Mouse (Mus musculus): ENCODE data around the gene C130026I21Rik.
A peak's percentile ranks its signal among the peaks of the same experiment; 100 is the strongest.
"Not testable (repeated sequence)": the region's sequence is repeated elsewhere in the genome, so short reads cannot be mapped to it uniquely, and the experiment has no call there.

The C130026I21Rik gene

DNA sequence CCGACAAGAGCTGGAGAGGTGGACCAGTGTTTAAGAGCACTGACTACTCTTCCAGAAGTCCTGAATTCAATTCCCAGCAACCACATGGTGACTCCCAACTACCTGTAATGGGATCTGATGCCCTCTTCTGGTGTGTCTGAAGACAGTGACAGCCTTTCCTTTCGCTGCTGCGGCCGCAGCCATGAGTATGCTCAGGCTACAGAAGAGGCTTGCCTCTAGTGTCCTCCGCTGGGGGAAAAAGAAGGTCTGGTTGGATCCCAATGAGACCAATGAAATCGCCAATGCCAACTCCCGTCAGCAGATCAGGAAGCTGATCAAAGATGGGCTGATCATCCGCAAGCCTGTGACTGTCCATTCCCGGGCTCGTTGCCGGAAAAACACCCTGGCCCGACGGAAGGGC, 258.4 kb downstream of the C130026I21Rik start:
- DNase-seq = not testable (repeated sequence)

DNA sequence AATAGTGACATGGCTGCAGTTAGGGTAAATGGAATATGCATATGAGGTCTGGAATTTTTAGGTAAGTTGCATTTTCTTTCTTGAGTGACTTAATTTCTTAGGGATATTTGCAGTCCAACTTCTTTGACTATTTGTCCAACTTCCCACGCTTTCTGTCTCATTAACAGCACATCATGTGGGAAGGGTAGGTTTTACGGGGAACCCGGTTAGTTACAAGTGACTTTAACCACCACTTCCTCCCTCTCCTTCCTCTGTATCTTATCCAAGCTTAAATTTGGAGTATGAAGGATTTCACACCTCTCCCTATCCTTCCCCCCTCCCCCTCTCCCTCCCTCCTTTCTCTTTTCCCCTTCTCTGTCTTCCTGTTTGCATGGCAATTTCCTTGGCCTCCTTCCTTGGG, 259.4 kb downstream of the C130026I21Rik start:
- DNase-seq = not testable (repeated sequence)

DNA sequence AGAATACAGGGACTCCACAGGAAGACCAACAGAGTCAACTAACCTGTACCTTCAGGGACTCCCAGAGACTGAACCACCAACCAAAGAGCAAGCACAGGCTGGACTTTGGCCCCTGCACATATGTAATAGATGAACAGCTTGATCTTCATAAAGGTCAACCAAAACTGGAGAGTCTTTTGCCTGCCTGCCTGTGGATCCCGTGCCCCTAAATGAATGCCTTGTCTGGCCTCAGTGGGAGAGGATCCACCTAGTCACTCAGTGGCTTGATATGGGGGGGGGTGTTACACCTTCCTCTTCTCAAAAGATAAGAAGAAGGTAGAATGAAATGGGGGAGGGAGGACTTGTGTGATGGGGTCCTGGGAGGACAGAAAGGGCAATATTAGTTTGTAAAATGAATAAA, 262.6 kb downstream of the C130026I21Rik start:
- DNase-seq = not testable (repeated sequence)

DNA sequence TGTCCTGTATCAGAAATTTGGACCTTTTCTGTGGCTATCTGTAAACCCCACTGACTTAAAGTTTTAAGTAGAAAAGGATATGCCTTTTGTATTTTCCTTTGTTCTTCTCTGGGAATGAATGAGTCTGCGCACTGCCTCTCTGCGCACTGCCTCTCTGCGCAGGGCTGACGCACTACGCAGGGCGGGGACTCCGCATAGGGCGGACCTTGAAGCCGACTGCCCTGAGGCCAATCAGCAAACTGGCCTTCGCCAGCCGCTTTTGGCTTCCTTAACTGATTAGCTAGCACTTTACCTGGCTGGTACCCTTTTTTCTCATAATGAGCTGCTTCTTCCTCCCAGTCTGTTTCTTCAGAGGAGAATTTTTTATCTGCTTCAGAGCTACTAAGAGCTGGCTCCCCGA, 271.1 kb downstream of the C130026I21Rik start:
- not testable (repeated sequence) for DNase-seq

DNA sequence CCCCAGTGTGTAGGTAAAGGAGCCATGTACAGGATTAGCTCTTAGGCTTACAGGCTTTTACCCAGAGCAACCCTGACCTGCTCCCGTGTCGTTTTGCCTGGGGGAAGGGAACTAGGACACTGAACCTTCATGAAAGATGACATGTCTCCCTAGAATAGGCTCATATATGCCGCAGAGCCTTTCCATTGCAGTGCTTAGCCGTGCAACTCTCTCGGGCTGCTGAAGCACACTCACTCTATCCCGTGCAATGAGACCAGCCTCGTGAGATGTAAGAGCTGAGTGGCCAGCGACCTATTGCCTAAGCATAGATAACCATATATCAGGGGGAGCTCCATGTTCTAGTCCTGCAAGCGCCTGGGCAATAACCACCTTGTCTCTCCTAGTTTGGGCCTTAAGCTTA, 274.1 kb downstream of the C130026I21Rik start:
- DNase-seq = not testable (repeated sequence)

DNA sequence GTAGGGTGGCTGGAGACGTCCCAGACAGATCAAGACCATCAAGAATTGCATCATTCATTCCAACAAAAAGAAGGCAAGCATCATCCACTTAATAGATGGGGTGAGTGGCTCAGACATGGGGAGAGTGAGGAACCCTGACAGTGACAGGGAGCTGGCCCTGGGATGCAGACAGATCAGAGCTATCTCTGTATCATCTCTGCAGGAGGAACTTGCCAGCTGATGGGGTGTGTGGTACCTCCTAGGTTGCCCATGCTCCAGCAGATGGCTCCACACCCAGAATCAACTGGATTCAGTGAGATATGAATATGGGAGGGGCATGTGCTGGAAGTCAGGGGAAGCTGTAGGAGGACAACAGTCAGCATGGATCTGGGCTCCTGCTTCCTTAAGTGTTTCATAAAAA, 275.9 kb downstream of the C130026I21Rik start:
- DNase-seq = not testable (repeated sequence)

DNA sequence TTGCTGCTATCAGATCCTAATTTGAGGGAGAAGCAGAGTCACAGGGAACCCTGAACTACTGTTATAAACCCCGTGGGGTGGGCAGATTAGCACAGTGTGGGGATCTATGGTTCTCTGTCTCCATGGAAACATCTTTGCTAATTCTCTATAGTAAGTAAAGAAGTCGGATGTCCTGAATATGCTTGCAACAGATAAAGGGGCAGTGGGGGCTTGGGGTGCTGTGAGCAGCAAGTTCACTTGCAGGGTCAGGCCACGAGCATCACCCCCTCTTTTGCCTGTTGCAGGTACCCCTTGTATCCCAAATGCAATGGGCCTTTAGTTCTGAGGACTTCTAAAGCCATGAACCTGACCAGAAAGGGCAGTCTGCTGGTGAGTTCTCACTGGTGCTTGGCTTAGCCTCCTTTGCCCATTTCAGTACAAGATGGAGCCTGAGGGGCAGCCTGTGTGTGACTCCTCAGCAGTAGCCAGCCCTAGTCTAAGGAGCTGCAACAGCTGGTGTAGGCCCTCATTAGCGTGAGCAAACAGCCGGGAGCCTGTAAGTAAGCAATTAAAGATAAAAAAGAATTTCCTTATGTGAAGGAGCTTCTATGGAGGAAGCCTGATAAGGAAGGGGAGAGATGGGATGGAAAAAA, 276.6 kb downstream of the C130026I21Rik start:
- not testable (repeated sequence) for DNase-seq

DNA sequence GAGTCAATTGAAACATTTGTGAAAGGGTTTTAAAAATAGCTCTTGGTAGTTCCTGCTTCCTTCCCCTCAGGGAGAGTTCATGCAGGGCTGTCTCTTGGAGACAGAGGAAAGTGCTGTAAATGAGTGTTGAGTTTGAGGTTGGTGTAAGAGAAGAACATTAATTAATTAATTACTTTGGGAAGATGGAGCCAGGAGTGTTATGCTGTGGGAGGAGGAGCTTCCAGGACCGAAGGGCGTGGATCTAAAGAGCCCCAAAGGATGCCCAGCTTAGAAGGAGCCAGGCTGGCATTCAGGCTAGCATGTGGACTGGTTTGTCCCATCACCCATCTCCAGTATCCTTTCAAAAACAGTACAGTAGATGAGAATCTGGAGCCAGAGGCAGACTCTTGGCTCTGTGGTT, 277.1 kb downstream of the C130026I21Rik start:
- not testable (repeated sequence) for DNase-seq

DNA sequence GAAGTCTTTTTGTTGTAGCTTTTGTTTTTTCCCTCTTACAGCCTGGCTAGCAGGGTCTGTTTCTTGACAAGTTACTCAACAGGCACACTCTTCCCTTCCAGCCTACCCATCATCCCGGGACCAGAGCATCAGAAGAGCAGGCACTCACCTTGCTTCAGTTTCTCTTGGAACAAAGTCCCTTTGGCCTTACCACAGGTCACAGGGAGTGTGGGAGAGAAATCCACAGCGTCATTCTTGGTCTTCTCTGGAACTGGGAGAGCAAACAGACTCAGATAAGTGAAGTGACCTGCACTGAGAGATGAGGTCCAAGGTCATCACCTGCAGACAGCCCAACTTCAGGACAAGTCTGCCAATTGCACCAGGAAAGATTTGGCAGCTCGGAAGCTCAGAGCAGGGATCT, 277.5 kb downstream of the C130026I21Rik start:
- not testable (repeated sequence) for DNase-seq

DNA sequence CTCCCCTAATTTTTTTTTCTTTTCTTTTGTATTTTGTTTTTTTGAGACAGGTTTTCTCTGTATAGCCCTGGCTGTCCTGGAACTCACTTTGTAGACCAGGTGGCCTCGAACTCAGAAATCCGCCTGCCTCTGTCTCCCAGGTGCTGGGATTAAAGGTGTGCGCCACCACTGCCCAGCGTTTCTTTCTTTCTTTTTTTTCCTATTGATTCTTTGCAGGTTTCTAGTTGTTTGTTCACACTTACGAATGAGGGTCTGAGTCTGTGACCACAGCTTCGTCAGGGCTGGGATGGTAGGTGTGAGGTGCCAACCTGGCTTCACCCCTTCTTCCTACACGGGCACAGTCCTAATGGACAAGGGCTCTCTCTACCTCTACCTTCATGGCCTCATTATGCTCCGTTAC, 281.3 kb downstream of the C130026I21Rik start:
- DNase-seq = not testable (repeated sequence)

DNA sequence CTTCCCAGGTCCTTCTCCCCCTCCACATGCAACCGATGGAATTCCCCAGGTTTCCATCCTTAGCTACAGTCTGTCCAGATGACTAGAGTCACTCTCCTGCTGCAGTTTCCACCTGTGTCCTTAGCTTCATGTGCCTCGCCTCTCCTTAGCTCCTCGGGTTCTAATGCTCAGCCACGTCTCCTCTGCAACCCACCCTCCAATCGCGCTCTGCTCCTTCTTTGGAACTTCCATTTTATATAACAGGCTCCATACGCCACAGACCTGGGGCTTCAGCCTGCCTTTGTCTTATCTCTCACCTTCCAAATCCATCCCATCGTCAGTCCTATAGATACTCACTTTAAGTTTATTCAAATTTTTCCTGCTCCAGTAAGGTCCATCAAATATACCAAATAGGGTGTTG, 282.6 kb downstream of the C130026I21Rik start:
- not testable (repeated sequence) for DNase-seq

DNA sequence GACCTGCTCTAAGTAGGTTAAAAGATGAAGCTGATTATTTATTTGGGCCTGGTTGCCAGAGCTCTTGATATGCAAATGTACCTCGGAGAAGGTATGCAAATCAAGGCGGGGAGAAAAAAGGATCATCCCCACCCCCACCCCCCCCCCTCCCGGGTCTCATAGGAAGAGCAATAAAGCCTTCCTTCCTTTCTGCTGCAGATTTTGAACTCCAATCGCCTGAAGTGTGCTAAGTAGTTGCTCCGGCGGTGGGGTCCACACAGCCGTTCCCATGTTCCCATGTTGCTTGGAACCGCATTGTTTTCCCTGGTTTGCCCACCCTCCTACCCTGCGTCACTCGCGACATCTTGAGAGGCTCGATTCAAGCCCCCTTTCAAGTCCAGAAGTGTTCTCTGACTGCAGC, 308.6 kb downstream of the C130026I21Rik start:
- DNase-seq = not testable (repeated sequence)

DNA sequence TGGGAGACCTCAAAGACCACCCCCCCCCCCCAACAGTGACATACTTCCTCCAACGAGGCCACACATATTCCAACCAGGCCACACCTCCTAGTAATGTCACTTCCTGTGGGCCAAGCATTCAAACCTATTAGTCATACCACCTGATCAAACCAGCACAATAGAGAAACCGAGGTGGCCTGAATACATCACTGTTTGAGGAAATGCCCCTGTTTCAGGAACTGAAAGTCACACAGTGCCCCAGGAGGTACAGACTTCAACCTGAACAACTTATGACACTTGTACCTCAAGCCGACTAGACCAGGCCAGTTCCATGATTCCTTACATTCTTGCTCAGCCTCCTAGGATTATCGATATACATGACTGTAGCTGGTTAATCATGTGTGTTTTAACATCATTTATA, 312.7 kb downstream of the C130026I21Rik start:
- not testable (repeated sequence) for DNase-seq

DNA sequence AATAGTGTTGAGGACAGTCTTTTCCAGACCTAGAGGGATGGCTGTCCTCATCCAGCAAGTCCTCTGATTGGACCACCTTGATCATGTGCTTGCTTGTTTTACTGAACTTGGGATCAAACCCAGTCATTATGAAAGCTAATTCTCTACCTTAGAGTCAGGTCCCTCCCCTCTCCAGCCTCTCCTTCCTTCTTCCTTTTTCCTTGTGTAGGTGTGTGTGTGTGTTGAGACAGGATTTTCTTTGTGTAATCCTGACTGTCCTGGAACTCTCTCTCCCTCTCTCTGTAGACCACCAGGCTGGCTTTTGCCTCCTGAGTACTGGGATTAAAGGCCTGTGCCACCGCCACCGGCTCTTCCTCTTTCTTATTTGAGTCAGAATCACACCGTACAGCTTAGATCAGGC, 313.6 kb downstream of the C130026I21Rik start:
- not testable (repeated sequence) for DNase-seq

DNA sequence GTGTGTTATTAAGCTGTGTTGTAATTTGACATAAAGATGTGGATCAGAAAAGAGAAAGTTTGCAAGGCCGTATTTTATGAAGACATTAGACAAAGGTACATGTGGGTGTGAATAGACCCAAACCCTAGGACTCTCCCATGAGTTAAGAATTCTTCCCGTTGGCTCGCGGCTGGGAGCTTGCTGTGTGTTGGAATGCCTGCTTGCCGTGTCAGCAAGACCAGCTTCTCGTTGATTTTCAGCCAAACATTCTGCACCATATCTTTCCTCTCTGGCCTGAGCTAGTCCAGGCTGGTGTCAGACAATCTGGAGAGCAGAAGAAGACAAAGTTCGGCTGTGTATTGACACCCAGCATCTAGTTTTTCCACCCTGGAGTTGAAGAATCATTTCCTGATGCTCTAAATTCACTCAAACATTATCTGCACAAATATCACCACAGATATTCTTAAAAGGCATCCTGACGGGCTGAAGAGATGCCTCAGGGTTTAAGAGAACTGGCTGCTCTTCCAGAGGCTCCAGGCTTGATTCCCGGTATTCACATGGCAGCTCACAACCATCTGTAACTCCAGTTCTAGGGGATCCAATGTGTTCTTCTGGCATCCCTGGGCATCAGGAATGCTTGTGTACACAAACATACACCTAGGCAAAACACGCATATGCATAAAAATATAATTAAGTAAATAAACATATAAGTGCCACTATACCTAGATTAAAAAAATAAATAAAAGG, 317.7 kb downstream of the C130026I21Rik start:
- DNase-seq = peak; percentile 65

DNA sequence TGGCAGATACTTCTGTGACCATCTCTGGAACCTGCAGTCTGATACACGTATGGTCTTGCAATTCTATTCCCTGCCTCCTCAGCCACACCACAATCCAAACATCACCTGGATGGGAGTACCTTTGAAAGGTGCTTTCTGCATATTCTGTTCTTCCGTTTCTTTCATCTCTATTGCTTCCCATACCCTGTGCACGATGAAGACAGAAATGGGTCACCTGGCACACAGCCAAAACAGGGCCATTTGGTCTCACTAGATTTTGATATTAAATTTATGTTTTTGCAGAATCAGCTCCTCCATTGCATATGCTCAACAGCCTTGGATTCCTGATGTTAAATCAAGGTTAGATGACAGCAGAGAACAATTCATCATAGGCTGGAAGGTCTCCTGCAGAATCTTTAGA, 318.8 kb downstream of the C130026I21Rik start:
- DNase-seq = peak; percentile 56

DNA sequence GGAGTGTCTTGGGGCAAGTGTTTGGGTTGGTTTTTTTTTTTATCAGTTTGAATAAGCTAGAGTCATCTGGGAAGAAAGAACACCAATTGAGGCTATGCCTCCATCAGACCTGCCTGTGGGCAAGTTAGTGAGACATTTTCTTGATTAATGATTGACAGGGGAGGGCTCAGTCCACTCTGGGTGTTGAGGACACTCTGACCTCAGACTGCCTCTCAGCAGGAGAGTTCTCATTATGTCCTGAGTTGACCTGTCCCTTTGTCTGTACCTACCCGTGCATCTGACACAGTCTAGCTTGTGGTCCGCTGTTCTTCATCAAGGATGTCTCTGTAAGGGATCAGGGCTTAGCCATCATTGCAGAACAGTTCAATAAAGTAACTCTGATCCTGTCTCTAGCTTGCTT, 323.0 kb downstream of the C130026I21Rik start:
- no peak for DNase-seq

DNA sequence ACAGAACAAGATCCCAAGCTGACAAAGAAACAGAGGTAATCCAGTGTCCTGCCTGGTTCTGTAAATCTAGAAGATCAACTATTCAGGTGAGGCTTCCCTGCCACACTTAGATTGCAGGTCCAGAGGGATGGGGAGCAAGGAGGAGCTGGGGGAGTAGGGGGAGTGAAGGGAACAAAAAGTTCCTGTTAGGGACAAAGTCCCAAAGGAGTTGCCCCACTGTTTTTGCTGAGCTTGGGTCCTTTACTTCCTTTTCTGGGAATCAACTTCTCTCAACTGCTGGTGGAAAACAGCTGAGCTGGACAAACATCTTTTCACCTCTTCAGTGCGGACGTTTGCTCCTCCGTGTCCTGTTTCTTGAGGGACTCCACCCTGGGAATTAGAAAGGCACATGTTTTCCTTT, 324.4 kb downstream of the C130026I21Rik start:
- DNase-seq = no peak

DNA sequence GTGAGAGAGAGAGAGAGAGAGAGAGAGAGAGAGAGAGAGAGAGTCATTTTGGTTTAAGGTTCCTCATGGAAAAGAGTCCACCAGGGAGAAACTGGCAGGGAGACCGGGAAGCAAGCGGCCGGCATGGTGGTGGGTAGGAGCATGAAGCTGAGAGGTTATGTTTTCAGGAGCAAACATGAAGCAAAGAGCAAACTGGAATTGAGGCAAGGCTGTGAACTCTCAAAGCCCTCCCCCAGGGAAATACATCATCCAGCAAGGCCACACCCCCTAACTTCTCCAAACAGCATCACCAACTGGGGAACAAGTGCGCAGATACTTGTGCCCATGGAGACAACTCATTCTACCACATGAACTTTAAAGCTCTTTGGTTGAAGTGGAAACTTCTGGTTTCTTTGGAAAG, 326.8 kb downstream of the C130026I21Rik start:
- no peak for DNase-seq

All from cerebellum, adult 9-11 months (tissue).